Mouse (Mus musculus) ovary, adult 18-20 months (tissue): ENCODE results near the gene Ddx25.

Experiments used
- DNase-seq: peaks from one replicate; pipeline ENCODE4 v3.0.0; 2022; ENCODE audit warnings: low spot score, mixed read lengths

Ddx25 gene

DNA sequence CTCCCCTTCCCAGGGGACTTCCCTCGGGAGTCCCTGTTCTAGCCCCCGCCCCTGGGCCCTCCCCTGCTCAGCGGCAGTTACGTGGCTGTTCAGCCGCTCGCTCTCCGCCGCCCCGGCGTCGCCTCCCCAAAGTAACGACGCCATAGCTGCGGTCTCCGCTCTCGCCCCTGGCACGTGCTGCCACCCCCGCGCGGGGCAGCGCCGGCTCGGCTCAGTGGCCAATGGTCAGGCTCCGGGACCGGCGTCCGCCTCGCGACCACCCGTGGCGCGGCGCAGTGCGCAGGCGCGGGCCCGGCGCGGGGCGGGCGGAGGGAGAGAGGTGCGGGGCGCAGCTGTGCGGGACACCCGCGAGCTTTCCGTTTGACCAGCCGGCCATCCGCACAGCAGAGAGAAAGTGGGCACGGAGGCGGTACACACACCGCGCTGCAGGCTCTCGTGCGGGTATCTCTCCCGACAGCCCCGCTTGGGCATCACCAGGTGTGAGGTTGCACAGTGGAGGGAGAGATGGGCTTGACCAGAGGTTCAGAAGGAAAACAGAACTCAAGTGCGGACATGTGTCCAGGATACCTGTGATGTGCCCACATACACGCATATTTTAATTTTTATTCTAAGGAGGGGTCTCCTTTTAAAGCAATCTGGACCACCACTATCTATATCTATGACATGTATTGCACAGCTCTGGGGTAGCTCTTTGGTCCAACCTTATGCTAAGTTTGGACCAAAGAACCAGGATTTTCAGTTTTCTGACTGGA lies at the start of gene Ddx25, which contains the start of gene Pus3:
Gene Ddx25 (minus strand): TSS at position 272 of the 752 bp plus-strand sequence.
Gene Pus3 (plus strand): TSS at position 339 of the 752 bp plus-strand sequence.
- no peak for DNase-seq

DNA sequence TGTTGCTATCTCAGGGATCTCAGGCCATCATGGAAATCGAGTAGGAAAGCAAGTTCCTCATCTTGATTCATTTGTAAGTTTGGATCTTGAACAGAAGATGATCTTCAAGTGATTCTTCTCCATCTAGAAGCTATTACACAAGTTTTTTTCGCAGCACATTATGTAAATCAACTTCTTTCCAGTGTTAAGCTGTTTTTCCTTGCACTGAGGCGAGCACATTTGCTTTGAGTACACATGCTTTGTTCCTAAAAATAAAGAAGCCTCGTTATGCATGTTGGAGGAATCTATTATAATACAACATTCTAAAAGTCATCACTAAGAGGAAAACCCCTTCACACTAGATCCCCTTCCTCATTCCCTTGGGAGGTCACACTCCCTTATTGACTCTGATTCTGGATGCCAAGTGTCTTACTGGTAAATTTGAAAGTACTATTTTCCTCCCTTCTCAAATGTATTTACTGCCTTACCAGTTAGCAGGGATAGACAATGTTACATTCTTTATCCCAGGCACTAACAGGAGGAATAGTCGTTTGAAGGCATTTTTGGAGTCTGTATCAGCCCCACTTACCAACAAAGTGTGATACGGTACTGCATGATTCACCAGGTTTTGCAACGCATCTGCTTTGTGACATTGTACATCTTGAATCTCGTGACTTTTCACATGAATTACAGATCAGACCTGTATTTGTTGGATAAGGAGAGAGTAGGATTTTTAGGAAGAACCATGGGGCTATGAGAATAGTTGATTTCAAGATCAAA lies 49.5 kb upstream of the Ddx25 start:
- no peak for DNase-seq

DNA sequence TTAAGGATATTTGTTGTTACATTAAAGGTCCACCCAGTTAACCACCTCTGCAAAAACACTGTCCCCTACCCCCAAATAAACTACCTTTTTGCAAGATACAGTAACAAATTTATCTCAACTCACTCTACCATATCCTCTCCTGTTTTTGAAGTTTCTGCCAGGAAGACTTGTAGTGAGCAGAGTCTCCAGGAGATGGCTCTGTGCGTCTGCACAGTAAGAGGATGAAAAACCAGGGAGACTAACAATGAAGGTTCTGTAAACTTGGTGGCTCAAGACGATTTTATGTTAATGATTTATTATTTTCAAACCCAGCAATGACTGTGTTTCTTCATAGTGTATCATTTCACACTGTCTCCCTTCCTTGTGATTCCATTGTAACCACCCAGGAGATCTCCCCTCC lies 34.6 kb upstream of the Ddx25 start:
- no peak for DNase-seq

DNA sequence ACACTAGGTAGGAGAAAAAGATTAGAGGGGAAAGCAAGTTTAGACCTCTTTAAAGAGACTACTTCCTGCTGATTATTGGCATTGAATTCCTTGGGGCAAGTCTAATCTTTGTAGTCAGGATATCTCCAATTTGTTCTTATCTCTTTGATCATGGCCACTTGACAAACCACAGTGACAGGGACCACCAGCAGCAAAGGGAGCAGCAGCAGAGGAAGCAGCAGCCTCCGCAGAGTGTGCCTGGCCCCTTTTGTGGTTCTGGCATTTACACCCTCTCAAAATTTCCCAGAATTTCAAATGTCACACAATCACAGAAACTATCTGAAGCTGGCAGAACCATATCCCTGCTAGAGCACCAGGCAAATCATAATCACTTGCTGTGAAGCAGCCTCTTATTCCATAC lies 29.3 kb upstream of the Ddx25 start:
- no peak for DNase-seq

DNA sequence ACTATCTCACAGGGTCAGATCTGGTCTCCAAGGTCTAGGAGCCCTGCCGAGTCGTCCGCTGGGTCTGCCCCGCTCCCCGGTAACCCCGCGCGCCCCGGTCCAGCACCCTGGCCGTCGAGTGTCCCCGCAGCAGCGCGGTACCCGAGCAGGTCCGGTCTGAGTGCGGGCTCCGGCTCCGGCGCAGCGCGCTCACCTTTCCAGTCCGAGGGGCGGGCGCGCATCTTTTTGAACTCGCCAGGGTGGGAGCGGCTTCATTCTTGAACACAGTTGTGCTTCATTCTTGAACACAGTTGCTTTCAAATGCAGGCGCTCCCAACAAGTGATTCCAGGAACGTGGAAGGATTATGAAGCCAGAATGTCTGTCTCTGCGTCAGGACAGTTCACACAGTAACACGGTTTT lies 16.1 kb upstream of the Ddx25 start:
- DNase-seq, result no peak

DNA sequence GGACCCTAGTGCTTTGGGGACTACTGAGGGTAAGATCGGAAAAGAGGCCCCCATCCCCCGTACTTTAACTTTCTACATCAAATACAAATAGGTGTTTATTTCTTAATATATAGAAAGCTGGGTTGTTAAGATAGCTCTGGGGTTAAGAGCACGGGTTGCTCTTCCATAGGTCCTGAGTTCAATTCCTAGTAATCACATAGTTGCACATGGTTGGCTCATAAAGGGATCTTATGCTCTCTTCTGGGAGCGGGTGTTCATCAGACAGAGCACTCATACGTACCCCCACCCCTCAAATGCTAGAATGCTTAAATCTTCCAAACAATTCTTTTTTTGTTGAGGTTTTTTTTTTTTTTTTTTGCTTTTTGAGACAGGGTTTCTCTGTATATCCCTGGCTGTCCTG lies 12.3 kb upstream of the Ddx25 start:
- DNase-seq, result no peak

DNA sequence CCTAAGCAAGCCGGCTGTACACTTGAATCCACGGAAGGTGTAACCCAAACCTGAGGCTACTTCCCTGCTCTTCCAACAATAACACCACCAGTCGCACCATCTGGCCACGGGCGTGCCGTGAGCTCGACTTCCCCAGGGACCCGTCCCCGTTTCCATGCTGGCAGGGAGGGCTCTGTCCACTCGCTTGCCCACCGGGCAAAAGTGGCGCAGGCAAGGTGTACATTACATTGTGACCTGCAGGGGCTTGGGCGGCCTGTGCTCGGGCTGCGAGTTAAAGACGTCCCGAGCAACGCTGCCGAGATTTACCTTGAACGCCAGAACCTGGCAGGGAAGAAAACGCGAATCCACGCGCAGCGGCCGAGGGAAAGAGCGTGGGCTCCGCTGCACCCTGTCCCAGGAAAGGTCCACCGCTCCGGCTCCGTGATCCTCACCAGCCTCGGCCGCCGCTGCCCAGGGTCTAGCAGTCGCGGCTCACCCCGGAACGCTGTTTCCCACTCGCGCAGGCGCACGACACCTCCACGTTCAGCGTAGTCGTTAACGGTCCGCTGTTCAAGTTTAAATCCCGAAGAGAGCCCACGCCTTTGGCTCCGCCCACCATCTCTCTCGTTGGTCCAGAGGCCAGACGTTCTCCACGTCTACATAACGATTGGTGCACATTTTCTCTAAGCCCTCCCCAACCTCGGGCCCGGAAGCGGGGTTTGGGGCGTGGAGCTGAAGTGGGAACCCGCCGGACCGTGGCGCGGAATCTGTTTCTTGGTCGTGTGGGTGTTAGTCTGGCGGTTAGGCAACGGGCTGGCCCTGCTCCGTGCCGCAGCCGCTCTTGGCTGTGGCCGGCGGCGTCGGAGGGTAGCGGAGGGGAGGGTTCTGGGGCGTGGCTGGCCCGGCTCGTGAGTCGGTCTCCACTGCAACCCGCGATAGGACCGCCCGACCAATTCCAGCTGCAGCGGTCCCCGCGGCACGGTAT lies 11.5 kb upstream of the Ddx25 start, which contains the start of the genes Pate2 and Hyls1:
Gene Pate2 (plus strand): TSS at position 714 of the 964 bp plus-strand sequence.
Gene Hyls1 (minus strand): TSS at position 828 of the 964 bp plus-strand sequence.
- DNase-seq, result peak; percentile 91

DNA sequence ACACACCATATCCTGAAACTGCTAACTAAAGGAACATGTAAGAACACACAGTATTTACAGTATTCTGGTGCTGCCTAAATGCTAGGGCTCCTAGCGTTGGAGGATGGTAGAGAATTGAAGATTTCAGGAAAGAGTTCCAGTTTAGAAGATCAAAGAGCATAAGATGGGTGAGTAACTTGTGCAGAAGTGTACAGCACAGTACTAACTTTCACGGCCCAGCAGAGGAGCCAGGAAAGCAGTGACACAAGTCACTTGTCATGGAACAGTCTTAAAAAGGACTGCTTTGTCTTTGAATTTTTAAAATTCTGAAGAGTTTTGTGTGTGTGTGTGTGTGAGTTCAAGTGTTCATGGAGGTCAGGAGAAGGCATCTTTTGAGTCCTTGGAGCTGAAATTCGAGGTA lies 9.7 kb upstream of the Ddx25 start:
- no peak for DNase-seq

DNA sequence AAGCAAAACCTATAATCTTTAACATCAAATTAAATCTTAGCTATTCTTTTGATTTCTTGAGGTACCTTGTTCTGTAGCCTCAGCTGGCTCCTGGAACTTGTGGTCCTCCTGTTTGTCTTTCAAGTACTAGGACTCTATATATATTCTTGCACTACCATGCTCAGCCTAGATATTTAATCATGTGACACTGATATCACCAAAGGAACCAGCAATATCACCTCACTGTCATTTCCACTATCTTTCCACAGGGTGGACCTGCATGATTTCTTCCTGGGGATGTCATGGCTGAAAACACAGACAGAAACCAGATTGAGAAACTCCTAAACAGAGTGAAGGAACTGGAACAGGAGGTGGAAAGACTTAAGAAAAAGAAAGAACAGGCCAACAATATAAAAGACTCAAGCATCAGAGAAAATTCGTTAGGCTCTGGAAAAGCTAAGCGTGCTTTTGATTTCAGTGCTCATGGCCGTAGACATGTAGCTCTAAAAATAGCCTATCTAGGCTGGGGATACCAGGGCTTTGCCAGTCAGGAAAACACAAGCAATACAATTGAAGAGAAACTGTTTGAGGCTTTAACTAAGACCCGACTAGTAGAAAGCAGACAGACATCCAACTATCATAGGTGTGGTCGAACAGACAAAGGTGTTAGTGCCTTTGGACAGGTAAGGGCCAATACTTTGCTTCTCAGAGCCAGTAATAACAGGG lies 6.4 kb upstream of the Ddx25 start:
- DNase-seq, result no peak

DNA sequence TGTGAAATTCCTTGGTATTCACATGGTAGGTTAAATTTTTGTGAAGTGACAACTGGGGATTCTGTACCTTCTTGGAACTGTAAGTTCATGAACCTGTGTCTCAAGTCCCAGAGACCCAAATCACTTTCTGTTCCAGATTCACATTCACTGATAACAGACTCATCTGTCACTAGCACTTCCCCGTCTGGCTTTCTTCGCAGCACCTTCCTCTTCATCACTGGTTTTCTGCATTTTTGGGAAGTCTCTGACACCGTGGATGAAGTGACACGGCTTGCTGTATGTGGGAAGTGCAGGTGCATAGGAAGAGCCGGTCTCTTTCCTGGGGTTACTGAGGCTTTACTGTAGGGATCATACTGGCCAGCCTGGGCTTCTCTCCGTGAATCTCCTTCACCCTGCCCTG lies 3.3 kb upstream of the Ddx25 start:
- no peak for DNase-seq

DNA sequence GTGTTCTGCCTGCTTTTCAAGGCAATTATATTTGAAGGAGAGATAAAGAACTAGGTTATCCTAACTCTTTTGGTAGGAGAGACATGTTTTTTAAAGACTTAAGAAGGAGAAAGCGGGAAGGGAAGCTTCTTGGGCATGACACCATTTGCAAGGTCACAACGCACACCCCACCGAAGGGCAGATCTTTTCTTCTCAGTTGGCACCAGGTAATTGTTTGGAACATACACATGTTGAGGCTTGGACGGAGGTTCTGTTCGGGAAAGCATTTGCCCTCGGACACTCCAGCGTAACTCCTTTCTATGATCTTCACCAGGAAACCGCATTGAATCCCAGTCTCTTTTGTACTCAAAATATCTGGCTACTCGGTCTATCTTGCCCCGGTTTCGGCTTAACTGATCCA lies 2.7 kb upstream of the Ddx25 start:
- DNase-seq, result no peak

DNA sequence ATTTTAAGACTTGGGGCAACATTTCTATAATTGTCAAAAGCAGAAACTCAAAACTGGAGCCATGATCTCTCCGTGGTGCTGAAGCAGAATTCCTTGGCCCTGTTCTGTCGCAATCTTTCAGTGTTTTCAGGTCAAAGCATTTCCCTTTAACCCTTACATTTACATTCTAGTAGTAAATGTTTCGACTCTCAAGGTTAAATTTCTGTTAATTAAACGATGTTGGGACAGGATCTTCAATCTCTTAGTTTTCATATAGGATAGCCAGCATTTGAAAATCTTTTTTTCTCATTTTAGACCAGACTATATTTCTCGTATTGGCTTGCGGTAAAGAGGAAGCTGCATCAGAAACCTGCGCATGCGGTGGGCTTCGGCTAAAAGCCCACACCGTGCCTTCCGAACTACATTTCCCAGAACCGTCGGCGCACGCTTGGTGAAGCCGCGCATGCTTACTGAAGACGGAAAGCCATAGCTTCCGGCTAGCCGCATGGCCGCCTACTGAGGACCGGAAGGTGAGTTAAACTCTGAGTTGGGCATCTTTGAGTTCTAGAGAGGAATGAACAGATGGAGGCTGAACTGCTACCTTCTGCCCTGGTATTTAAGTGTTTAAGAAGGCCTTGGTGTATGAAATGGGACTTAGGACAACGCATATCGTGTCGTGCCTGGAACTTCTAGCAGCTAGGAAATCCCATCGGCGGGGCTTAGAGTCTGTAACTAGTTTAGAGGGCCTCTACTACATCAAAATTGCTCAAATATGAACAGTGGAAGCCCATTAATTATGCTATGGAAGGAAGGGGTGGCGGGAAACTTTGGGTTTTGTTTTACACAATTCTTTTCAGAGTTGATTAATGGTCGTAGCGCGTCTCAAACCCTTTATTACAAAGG lies 922 bp upstream of the Ddx25 start:
- DNase-seq, result peak; percentile 62

DNA sequence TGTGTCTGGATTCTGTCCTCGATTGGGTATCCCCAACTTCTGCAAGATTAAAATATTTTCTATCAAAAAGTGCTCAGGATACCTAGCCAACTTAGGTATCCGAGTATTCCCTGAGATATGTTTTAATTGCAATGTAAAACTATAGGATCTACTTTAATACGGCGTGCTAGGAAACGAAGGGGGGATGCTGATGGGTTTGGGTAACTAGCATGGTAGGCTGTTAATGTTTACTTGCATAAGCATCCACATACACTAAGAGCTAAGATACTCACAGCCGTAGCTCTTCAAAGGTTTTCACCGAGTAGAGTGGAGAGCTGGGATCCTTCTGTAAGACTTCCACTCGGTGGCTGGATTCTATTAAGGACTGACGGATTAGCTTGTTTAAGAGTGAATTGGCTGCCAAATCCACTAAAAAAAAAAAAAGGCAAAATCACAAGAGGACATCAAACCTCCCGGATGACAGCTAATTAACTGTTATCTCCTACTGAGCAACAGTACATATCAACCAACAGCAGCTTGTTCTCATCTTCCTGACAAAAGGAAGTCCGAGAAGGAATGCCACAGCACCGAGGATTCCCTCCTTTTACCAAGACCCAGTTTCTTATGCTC lies 1.7 kb downstream of the Ddx25 start:
- no peak for DNase-seq

DNA sequence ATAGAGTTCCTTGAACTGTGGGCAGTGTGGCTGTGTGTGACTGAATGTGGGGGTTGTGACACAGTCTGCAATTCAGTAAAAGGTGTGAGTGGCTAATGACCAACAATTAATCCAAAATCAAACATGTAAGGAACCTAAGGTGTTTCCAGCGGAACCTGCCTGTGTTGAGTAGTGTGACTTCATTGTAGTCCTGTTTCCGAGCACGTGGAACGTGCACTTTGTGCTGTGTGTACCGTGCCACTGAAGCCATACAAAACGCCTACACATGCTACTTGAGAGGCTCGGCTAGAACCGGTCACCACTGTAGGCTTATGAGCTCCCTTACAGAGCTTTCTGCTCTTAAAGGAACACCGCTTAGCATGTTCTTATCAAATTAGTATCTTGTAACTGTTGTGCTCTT lies 9.9 kb downstream of the Ddx25 start:
- DNase-seq, result no peak

DNA sequence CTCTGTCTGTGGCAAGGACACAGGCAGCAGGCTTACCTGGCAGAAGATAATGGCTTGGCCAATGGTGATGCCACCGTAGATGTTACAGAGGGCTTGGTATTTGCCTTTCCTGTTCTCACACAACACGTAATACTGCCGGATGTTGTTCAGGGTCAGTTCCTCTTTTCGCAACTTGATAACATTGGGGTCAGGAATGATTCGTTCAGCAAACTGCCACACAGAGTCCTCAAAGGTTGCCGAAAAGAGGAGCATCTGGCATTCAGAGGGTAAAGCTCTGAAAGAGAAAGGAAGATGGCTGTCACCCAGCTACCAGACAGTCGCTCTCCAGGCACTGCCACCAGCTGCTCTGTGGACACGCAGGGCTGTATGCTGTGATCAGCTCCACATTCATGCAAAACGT lies 11.6 kb downstream of the Ddx25 start:
- DNase-seq, result no peak

DNA sequence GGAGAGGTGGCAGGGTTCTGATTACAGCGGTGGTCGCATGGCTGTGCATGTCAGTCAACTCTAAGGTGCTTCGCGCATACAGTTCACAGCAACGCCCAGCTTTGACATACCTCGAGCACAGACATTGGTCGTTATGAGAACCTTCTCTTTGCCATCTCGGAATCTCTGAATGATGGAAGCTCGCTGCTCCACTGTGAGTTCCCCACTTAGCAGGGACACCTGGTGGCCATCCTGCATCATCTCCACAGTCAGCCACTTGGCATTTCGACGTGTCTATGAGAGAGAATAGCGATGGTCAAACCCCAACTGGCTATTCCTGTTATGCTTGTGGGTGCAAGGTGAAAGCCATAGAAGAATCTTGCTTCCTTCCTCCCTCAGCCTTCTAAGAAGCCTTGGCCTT lies 12.6 kb downstream of the Ddx25 start:
- DNase-seq, result no peak

DNA sequence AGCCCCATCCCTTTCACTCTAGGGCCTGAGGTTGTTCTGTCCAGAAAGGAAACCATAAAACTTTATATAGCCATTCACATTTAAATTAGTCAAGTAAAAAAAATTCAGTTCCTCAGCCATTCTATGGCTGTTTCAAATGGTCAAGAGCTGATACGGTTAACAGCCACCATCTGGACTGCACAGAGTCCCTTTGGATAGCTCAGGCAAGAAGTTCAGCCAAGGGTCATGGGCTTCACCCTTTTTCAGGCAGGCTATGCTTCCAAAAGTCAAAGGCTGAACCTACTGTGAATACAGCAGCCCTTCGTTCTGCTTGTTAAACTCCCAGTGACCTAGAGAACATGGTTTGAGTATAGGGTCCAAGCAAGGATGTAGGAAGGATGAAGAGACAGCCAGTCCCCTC lies 13.7 kb downstream of the Ddx25 start:
- DNase-seq, result no peak

DNA sequence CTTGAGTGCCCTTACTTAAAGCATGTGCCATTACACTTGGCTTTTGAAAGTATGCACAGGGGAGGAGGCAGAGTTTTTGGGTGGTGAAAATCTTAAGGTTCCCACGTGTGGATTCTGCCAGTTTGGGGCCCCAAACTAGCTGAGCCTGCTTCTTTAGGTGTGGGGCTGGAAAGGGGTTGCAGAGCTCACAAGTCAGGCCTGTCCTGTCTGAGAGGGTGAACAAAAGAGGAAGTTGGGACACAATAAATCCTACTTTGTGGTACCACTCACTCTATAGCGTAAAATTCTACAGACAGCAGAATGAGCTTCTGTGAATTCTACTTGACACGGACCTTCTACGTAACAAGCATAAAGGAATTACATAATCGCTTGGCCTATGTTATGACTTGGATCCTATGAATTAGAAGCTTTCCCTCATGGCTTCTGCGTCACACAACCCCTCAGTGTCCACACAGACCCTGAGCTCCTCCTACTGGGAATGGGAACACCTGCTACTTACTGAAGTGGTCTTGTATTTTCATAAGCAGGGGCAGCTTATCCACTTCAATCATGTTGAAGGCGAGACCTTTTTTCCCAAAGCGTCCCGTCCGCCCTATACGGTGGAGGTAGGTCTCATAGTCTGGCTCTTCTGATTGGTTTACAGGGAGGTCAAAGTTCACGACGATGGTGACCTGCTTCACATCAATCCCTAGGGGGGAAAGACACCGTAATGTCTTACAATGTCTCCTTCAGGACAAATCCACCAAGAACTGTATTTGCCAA lies 15.0 kb downstream of the Ddx25 start:
- no peak for DNase-seq

DNA sequence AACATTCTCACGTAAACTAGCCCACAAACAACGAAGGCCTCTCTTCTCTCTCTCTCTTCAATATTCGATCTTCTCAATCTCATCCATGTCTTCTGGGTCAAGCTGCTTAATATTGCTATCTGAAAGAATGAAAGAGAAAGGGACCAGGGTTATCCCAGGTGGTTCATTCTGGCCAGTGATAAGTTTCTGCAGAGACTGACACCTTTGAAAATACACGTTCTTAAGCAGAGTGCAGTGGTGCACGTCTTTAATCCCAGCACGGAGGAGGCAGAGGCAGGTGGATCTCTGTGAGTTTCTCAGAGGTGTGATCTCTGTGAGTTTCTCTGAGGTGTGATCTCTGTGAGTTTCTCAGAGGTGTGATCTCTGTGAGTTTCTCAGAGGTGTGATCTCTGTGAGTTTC lies 16.4 kb downstream of the Ddx25 start:
- DNase-seq, result no peak
